Mouse (Mus musculus) ZHBTc4 (cell line): ENCODE measurements around the gene Golga7b.

Experiments used
- DNase-seq: peaks from one replicate; pipeline ENCODE4 v3.0.0-alpha.2; 2011; ENCODE audit warnings: low read depth, low spot score

Golga7b gene

GRCm38 (mm10) chr19:42293216-42293615, 45.8 kb downstream of the Golga7b start:
- DNase-seq = no peak

- no peak for DNase-seq
Measured at GRCm38 (mm10) chr19:42303210-42303813, 55.9 kb downstream of the Golga7b start.

GRCm38 (mm10) chr19:42304506-42304905, 57.1 kb downstream of the Golga7b start:
- no peak for DNase-seq

- no peak for DNase-seq
Measured at GRCm38 (mm10) chr19:42305746-42306145, 58.4 kb downstream of the Golga7b start.

- DNase-seq = no peak
Measured at GRCm38 (mm10) chr19:42306202-42306601, 58.8 kb downstream of the Golga7b start.

- peak; percentile 91 for DNase-seq
Measured at GRCm38 (mm10) chr19:42307019-42307418, 59.6 kb downstream of the Golga7b start.

- DNase-seq = no peak
Measured at GRCm38 (mm10) chr19:42308931-42309330, 61.6 kb downstream of the Golga7b start.

GRCm38 (mm10) chr19:42311332-42311731, 64.0 kb downstream of the Golga7b start:
- peak; percentile 46 for DNase-seq

GRCm38 (mm10) chr19:42312191-42312590, 64.8 kb downstream of the Golga7b start:
- no peak for DNase-seq

- DNase-seq = peak; percentile 35
Measured at GRCm38 (mm10) chr19:42315070-42315679, 67.8 kb downstream of the Golga7b start.

- peak; percentile 92 for DNase-seq
Measured at GRCm38 (mm10) chr19:42315914-42316313, 68.5 kb downstream of the Golga7b start.

GRCm38 (mm10) chr19:42316525-42316924, 69.2 kb downstream of the Golga7b start:
- no peak for DNase-seq

GRCm38 (mm10) chr19:42316998-42317397, 69.6 kb downstream of the Golga7b start:
- DNase-seq = no peak

- no peak for DNase-seq
Measured at GRCm38 (mm10) chr19:42317648-42318425, 70.5 kb downstream of the Golga7b start.
